Mouse (Mus musculus) brown adipose tissue, adult 24 weeks (tissue): ENCODE results near the gene Stat2. TPM values are rescaled to one million over a fixed set of nuclear protein-coding genes. Genes with fewer than 3 reads are reported as not detected.

Experiments
- H3K27ac ChIP-seq: fragments of 200-500 bp; replicated peaks from 2 replicates; pipeline ENCODE4 v1.5.1; 2012; ENCODE audit warnings: low read depth, mild to moderate bottlenecking, low read length
- H3K4me1 ChIP-seq: fragments of 200-500 bp; 2 replicates; pipeline ENCODE4 v1.6.1; 2012; ENCODE audit warnings: low read length, mixed read lengths; ENCODE audit not compliant: control insufficient read depth, insufficient read depth, insufficient read length
- H3K4me3 ChIP-seq: fragments of 200-500 bp; 2 replicates; pipeline ENCODE4 v1.5.1; 2012; ENCODE audit warnings: low read depth, mild to moderate bottlenecking, low read length, moderate library complexity; ENCODE audit not compliant: insufficient read depth
- polyA plus RNA-seq: library from polyadenylated mRNA; stranded (reverse); fragments of >200 nt; gene quantifications from 2 replicates; pipeline ENCODE4 v1.2.4, GENCODE M21; 2012; ENCODE audit not compliant: missing spikeins, insufficient read depth, insufficient read length

Stat2 gene
- polyA plus RNA-seq, 1 experiment, result 5.5 TPM

GRCm38 (mm10) chr10:128337306-128338181, 67.2 kb downstream of the Stat2 start, which contains the start of gene Cs:
TSS of gene Cs (plus strand) at chr10:128337734.
- Histone ChIP-seq H3K4me3 (peak within 1 kb of the TSS; percentile 97), H3K4me1 (no peaks in the 10 kb centered on the region)

GRCm38 (mm10) chr10:128338415-128338814, 68.1 kb downstream of the Stat2 start:
- peak overlapping the region; percentile 97 for H3K4me3 ChIP-seq
- peak overlapping the region; percentile 96 for H3K27ac ChIP-seq
- no peaks in the 10 kb centered on the region for H3K4me1 ChIP-seq

More at GRCm38 (mm10) chr10:128337306-128338181, 67.2 kb downstream of the Stat2 start, which contains the start of gene Cs:
- peak within 1 kb of the TSS; percentile 99 for H3K27ac ChIP-seq

DNA sequence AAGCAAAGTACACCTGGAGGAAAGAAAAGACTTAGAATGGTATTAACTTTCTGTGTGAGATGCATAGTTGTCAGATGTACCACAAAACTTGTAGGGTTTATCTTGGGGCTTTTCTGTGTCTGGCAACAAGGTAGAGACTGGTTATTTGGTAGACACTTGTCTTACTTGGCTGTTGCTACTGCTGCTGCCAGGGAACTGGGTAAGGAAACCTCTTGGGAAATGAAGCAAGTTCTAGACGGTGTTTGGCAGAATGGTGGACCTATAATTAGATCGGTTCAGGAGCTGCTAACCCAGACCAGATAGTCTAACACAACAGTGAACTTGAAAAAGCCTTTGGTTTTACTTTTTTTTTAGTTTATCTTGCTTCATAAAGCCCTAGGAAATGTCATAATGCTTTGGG, 68.6 kb downstream of the Stat2 start:
- H3K4me1 ChIP-seq, result no peaks in the 10 kb centered on the region
- peak overlapping the region; percentile 97 for H3K4me3 ChIP-seq
- peak overlapping the region; percentile 96 for H3K27ac ChIP-seq

- peaks cover 3% of the 10 kb centered on the region; the same call in 1 of the 2 replicates for H3K4me1 ChIP-seq
- H3K27ac ChIP-seq, result peak overlapping the region; percentile 95
- peak overlapping the region; percentile 42 for H3K4me3 ChIP-seq
Observed at GRCm38 (mm10) chr10:128340257-128340656, 69.9 kb downstream of the Stat2 start.

Other genes with a start within 250 kb of the Stat2 start
- 592 and 593 TPM in 2 replicates for gene Naca, start 235.0 kb upstream of the Stat2 start, polyA plus RNA-seq
- gene Ptges3, start 211.6 kb upstream of the Stat2 start, polyA plus RNA-seq, result 107 and 147 TPM in 2 replicates
- 9,036 and 9,352 TPM in 2 replicates for gene Atp5b, start 187.3 kb upstream of the Stat2 start, polyA plus RNA-seq
- 15.1 and 16.0 TPM in 2 replicates for gene Baz2a, start 179.0 kb upstream of the Stat2 start, polyA plus RNA-seq
- gene Rbms2, start 90.3 kb upstream of the Stat2 start, polyA plus RNA-seq, result 93.3 and 95.4 TPM in 2 replicates
- gene Gls2, start 76.1 kb upstream of the Stat2 start, polyA plus RNA-seq, result 0.87 TPM in 1 of 2 replicates, not detected in the other
- 7.8 and 10.0 TPM in 2 replicates for gene Spryd4, start 58.8 kb upstream of the Stat2 start, polyA plus RNA-seq
- not detected in 2 replicates for gene Mip, start 44.7 kb upstream of the Stat2 start, polyA plus RNA-seq
- 3.6 and 5.3 TPM in 2 replicates for gene Timeless, start 38.5 kb upstream of the Stat2 start, polyA plus RNA-seq
- gene Apon, start 16.5 kb upstream of the Stat2 start, polyA plus RNA-seq, result not detected in 2 replicates
- gene Apof, start 1.9 kb upstream of the Stat2 start, polyA plus RNA-seq, result not detected in 2 replicates
- gene Il23a, start 28.2 kb downstream of the Stat2 start, polyA plus RNA-seq, result not detected in 2 replicates
- 5.9 and 8.9 TPM in 2 replicates for gene Pan2, start 32.8 kb downstream of the Stat2 start, polyA plus RNA-seq
- gene Cnpy2, start 51.9 kb downstream of the Stat2 start, polyA plus RNA-seq, result 115 and 131 TPM in 2 replicates
- gene Cs, start 67.2 kb downstream of the Stat2 start, polyA plus RNA-seq, result 1,610 and 1,861 TPM in 2 replicates
- gene Coq10a, start 98.4 kb downstream of the Stat2 start, polyA plus RNA-seq, result 122 and 173 TPM in 2 replicates
- gene Ankrd52, start 106.6 kb downstream of the Stat2 start, polyA plus RNA-seq, result 16.9 and 22.4 TPM in 2 replicates
- gene Slc39a5, start 130.7 kb downstream of the Stat2 start, polyA plus RNA-seq, result not detected in 2 replicates
- gene Nabp2, start 140.9 kb downstream of the Stat2 start, polyA plus RNA-seq, result 67.1 and 87.6 TPM in 2 replicates
- gene Rnf41, start 141.1 kb downstream of the Stat2 start, polyA plus RNA-seq, result 15.1 and 17.1 TPM in 2 replicates
- gene Smarcc2, start 188.7 kb downstream of the Stat2 start, polyA plus RNA-seq, result 63.7 and 94.7 TPM in 2 replicates
- 1,414 and 1,508 TPM in 2 replicates for gene Myl6, start 223.6 kb downstream of the Stat2 start, polyA plus RNA-seq
- gene Myl6b, start 228.1 kb downstream of the Stat2 start, polyA plus RNA-seq, result 13.5 and 24.5 TPM in 2 replicates